Mouse (Mus musculus) urinary bladder, postnatal 4 days (tissue): Measurements from ENCODE around the gene Clip3.

Experiments used
- DNase-seq, 2 experiments: peaks; one replicate each; pipeline ENCODE4 v3.0.0; 2021 to 2022; ENCODE audit warnings: low spot score in 2 of 2

Gene Clip3

DNA sequence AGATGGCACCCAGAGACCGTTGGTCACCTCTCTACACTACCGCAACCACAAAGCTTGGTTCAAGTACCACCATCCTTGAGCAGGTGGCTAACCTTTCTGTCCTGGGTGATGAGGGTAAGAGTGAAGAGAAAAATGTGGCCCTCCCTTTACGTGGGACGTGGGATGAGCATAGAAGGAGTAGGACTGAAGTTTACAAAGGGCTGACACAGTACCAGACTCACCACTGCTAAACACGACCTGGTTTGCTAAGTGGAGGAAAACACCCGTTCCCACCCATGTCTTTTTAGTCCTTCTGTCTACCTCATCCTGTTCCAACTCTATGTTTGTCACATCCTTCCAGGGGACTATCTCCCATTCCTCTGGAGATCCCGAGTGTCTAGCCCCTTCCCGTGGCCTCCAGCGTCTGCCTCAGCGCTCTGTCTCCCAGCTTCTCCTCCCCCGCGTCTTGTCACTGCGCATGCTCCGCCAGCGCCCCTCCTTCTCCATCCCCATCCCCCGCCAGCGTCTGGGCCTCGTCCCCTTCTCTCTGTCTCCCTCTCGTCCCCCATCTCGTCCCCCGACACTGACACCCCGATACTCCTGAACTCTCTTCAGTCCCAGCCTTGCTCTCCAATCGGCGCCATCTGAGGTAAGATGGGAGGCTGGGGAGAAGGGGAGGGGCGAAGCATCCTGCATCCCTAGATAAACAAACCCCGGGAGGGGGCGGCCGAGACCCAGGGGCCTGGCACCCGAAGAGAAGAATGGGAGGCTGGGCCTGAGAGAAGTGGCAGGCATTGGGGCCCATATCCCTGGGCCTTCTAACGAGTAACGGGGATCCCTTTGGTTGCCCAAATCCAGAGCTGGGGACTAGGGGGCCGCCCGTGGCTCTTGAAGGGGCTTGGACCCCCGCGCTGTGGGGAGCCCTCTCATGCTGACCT lies at the start of gene Clip3:
Gene Clip3, plus strand, starts transcription at position 514 of the 917 bp plus-strand sequence.
- DNase-seq, result peak; percentile 76 to 89

- peak in 1 of 2 experiments; percentile 33 for DNase-seq
Observed at GRCm38 (mm10) chr7:30251956-30252954, 39.3 kb upstream of the Clip3 start.

DNA sequence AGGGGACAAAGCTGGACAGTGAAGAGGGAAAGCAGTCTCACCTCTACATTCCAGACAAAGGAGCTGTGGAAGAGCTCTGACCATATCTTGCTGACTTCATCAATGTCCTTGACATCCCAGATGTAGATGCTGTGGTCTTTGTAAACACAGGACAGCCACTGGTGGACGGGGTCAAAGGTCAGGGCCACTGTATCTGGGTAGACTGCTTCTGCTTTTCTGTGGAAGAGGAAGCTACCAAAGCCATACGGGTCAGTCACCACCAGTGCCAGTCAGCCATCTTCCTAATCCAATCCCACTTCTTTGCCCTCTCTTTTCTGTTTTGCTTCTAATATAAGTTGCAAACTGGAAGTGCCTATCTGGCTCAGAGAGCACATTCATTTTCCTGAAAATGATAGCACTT lies 26.5 kb upstream of the Clip3 start:
- no peak for DNase-seq

GRCm38 (mm10) chr7:30265531-30265930 lies 26.0 kb upstream of the Clip3 start:
- no peak for DNase-seq

DNA sequence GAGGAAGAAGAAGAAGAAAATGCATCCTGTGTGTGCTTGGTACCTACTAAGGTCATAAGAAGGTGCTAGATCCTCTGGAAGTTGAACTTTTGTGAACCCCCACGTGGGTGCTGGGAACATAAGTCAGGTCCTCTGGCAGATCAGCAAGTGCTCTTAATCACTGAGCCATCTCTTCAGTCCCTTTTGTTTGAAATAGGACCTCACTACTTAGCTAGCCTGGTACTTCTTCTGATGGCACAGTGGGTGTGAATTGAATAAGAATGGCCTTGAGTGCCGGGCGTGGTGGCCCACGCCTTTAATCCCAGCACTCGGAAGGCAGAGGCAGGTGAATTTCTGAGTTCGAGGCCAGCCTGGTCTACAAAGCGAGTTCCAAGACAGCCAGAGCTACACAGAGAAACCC lies 25.6 kb upstream of the Clip3 start:
- no peak for DNase-seq

DNA sequence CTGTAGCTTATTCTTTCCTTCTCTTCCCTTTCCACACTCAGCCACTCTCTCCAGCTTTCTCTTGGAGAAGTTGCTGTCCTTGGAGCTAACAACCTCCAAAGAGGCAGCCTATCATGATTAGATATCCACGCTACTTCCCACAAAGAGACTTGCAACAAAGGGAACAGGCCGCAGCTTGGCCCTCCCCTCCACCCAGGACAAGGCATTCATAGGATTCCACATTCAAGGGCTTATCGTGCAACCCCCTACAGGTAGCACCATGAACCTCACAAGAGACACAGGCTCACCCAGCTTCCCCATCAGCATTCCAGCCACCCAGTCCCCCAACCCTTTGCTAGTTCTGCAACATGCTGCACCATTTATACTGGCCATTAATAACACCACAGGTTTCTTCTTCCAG lies 24.7 kb upstream of the Clip3 start:
- DNase-seq, result no peak

DNA sequence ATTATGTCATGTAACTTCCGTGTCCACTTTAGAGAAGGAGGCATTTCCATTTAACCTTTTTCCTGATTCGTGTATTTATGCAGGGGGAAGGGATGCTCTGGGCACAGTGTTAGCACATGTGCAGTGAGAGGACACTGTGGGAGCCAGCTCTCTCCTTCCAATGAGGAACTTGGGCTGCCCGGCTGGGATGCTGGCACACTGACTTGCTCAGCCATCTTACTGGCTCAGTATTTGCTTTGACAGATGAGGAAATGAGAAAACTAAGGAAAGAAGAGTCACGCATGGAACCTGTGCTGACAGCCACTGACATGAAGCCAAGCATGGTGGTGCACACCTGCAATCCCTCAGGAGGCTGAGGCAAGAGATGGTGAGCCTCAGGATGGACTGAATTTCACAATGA lies 21.9 kb upstream of the Clip3 start:
- no peak for DNase-seq

GRCm38 (mm10) chr7:30274383-30274782 lies 17.1 kb upstream of the Clip3 start:
- no peak for DNase-seq

DNA sequence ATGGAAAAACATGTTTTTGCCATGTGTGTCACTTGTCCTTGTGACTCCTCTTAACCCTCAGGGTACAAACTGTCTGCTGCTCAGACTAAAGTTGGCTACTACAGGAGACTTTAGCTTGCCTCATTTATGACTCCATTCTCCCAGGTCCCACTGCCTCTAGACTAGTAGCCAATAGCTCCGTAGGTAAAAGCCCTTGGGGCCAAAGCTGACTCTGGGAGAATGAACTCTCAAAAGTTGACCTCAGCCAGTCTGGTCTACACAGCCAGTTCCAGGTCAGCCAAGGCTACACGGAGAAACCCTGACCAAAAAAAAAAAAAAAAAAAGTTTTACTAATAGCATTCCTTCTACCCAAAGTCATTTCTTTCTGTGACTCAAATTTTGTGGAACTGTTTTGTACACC lies 12.6 kb upstream of the Clip3 start:
- no peak for DNase-seq

DNA sequence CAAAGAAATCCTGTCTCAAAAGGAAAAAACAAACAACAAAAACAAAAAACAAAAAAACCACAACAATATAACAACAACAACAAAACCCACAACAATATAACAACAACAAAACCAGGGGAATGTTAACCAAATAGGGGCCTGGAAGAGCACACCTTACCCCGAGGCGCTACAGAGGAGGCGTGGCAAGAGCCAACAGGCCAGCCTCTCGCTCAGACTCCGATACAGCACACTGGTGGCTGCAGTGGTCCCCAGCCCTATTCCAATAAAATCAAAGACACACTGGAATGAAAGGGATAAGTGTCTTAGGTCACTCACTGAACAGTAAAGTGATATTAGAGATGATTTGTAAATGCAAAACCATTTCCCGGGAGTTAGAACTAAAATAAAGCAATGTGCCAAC lies 12.0 kb upstream of the Clip3 start:
- DNase-seq, result no peak

- DNase-seq, result peak; percentile 90 to 94
Observed at GRCm38 (mm10) chr7:30279951-30280669, 11.4 kb upstream of the Clip3 start, which contains the start of the genes Thap8 and Wdr62. Gene Thap8, plus strand, starts transcription at chr7:30280094. Gene Wdr62, minus strand, starts transcription at chr7:30280419.

- DNase-seq, result peak; percentile 85 to 89
Observed at GRCm38 (mm10) chr7:30280670-30281138, 10.8 kb upstream of the Clip3 start.

GRCm38 (mm10) chr7:30281522-30281921 lies 10.0 kb upstream of the Clip3 start:
- no peak for DNase-seq

DNA sequence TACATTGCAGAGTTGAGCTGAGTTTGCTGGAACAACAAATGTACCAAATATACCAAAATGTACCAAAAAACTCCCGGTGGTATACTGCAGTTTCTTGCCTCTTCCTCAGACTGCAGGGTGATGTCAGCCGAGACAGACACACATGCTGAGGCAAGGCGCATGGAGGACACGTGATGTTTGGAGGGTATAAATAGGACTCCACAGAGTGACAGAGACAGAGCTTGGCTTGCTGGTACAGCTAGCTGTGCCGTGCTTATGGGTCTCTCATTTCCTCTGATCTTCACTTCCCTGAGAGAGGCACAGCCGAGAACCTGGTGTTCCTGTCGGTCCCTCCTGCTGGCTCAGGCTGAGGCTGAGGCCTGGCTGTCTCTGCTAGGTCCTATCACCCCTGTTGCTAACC lies 8.8 kb upstream of the Clip3 start:
- no peak for DNase-seq

DNA sequence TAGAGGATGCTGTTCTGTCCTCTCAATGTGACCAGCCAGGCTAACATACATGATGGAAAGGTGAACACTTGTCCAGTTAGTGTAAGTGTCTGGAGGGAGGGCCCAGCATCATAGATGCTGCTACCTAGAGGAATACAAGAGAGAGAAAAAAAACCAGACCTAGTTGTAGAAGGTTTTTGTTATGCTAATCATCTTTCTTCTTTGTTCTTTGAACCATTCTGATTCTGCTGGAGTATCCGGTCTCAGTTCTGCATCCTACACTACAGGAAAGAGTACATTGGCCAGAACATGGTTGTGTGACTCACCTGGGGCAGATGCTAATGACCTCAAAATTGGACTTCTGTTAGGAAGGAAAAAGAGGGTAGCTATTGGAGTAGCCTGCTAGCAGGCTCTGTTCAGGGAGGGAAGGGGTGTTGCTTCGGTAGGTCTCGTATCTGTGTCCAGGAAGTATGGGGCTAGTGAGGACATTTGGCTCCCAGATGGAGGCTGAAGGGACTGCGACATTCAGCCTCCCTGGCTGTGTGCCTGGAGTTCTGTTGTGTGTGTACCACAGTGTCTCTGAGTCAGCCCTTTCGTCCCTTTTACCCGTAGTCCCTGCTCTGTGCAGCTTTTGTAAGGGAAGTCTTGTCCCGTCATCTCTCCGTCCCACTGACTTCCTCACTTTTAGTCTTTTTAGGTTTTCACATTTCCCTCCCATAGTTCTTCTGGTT lies 4.7 kb upstream of the Clip3 start:
- DNase-seq, result no peak

DNA sequence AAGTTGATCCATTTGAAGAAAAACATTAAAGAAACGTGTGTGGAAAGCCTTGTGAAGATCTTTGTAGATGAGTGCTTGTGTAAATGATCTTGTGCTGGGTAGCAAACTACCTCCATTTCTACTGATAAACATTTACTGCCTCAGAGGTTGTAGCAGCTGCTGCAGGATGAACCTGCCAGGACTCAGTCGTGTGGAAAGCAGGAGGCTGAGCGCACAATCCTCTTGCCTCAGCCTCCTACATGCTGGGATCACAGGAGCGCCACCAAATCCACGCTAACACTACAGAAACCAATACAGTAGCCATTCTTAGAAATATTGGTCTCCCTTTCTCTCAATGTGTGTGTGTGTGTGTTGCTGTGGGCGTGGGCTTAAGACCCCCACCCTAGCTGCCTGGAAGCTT lies 3.5 kb upstream of the Clip3 start:
- DNase-seq, result no peak

DNA sequence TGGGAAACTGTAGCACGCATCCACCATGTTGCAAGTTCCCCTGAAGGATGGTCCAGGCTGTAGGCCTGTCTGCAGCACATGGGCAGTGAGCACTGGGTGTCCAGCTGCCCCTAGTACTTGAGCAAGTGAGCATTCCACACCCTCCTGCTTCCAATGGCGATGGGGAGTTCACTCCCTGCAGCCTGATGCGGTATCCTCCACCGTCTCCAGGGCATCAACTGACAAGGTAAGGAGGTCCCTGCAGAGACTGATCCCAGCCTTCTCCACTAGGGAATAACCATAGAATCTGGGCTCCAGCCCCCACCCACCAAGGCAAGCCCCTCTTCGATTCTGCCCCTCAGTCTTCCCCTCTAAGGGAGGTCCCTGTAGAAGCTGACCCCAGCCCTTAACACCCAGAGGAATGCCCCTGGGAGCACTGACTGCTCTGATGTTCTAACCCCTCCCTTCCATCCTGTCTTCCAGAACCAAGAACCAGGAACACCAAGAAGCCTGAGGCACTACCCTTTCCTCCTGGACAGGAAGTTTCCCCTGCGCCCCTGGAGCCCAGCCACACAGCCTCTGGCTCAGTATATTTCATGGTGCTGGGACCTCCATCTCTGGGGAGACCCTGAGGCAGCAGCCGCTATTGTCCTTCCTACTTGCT lies 2.3 kb upstream of the Clip3 start:
- DNase-seq, result no peak

DNA sequence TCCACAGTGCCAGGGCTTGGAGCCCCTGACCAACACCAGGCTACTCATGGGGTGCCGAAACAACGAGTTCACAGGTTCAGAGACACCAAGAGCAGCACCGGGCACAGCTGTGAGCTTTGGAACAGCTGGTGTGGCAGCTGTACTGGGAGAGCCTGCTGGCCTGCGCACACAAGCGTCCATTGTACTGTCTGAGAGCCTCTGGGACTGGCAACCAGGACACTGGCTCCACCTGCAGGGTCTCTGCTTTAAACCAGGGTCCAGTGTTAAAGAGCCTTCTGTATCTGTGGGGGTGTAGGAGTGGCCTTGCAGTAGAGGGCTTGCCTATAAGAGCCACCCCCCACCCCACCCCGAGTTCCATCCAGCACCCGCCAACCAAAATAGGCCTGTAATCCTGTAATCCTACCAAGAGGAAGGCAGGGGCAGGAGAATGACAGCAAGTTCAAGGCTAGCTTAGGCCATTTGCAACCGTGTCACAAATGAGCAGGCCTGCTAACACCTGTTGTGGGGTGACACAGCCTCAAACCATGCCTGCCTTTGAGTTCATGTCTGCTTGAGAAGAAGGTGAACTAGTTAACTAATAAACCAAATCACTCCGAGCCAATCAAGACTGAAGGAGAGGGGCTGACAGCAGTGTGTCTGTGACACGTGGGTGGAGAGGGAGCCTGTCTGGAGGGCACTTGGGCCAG lies 1.7 kb upstream of the Clip3 start:
- no peak for DNase-seq

- no peak for DNase-seq
Observed at GRCm38 (mm10) chr7:30293795-30294194, 2.3 kb downstream of the Clip3 start.

- DNase-seq, result no peak
Observed at GRCm38 (mm10) chr7:30294296-30294695, 2.8 kb downstream of the Clip3 start.
